ENCODE assay signal across 19 mouse cellular contexts in genomic region chr14:59551956-59552355, GRCm38 (mm10). TPM values are rescaled to one million over a fixed set of nuclear protein-coding genes. Genes with fewer than 3 reads are reported as not detected.
A peak's percentile ranks its signal among the peaks of the same experiment; 100 is the strongest.
DNase-seq lines count a peak whose midpoint lies in the region; ATAC-seq lines count a peak whose summit lies in the region.
"Had no signal": no experiment of that assay in that cellular context is flagged by ENCODE, and none has a peak within 500 bp of the region (broad histone marks: within the 10 kb centered on the region; RNA-seq: fewer than 3 reads in every experiment).

No protein-coding gene starts in this region.

- peaks cover 30% of the 10 kb centered on the region for H3K4me1 ChIP-seq in kidney, embryonic 15.5 days

- no peak overlapping the region for H3K4me2 ChIP-seq in kidney, embryonic 15.5 days
- H3K4me2 ChIP-seq: embryonic facial prominence, embryonic 12.5 days; hindbrain, embryonic 12.5 days had no signal

- DNase-seq in kidney, postnatal 14 days, result no peak
- DNase-seq in NIH3T3 (ENCODE audit: low read depth), result peak; percentile 7
- peak; percentile 16 for DNase-seq in liver
- peak; percentile 30 for DNase-seq in mesoderm, embryonic 11.5 days (ENCODE audit: low read depth, low spot score)
- DNase-seq in cerebellum, postnatal 14 days, result no peak
- no peak for DNase-seq in cerebellum, adult 11 months
- DNase-seq: cerebellum, postnatal 10 days; gastrocnemius, postnatal 25 days; lung, postnatal 14 days; right cerebral cortex, adult 18-20 months had no signal

- WGBS in kidney, embryonic 15.5 days, result 30% methylated on average over 8 of the region's 8 CpGs

- 0 out of 2 replicates have a peak overlapping the region, but pooled peaks have one; percentile 45 for H3K27ac ChIP-seq in kidney, embryonic 15.5 days
- H3K27ac ChIP-seq: embryonic facial prominence, embryonic 12.5 days; hindbrain, embryonic 12.5 days; liver, embryonic 14.5 days had no signal

- peak; percentile 41; the same call in 1 of the 2 replicates for ATAC-seq in kidney, embryonic 15.5 days (replicated peaks; ENCODE audit: low FRiP score)
- ATAC-seq: activated CD4-positive, CD25-positive, alpha-beta regulatory T cell, adult 4 months; CD4-positive, CD25-positive, alpha-beta regulatory T cell, adult 4 months; inflammation-experienced regulatory T-cells, adult 6 months; midbrain, embryonic 16.5 days had no signal

- no peaks in the 10 kb centered on the region for H3K27me3 ChIP-seq in kidney, embryonic 15.5 days
- H3K27me3 ChIP-seq: embryonic facial prominence, embryonic 12.5 days; hindbrain, embryonic 12.5 days; megakaryocyte, embryonic 14.5 days had no signal

- H3K9ac ChIP-seq in kidney, embryonic 15.5 days, result no peak overlapping the region
- H3K9ac ChIP-seq: embryonic facial prominence, embryonic 12.5 days; hindbrain, embryonic 12.5 days; liver, embryonic 14.5 days had no signal

- no peak overlapping the region for H3K4me3 ChIP-seq in kidney, embryonic 15.5 days (replicated peaks)
- H3K4me3 ChIP-seq: embryonic facial prominence, embryonic 12.5 days; hindbrain, embryonic 12.5 days; megakaryocyte, embryonic 14.5 days had no signal

- H3K36me3 ChIP-seq in kidney, embryonic 15.5 days, result no peaks in the 10 kb centered on the region
- H3K36me3 ChIP-seq: embryonic facial prominence, embryonic 12.5 days; hindbrain, embryonic 12.5 days had no signal

- H3K9me3 ChIP-seq in kidney, embryonic 15.5 days (replicated peaks), result no peaks in the 10 kb centered on the region
- H3K9me3 ChIP-seq: embryonic facial prominence, embryonic 12.5 days; hindbrain, embryonic 12.5 days; megakaryocyte, embryonic 14.5 days had no signal

RNA-seq across cellular contexts. Expression of gene Cdadc1, which starts 45.8 kb away (rescaled TPM):
- polyA plus RNA-seq in kidney, embryonic 15.5 days (2015; fragmentation: Nextera tagmentation; extraction: Ambion mirVana), result 33.9 and 36.0 TPM in 2 replicates

Comparison
In these comparisons a context has a peak if more than half of its experiments do, and no peak if none do; other contexts are left out.
1. DNase-seq: peak in NIH3T3 (single experiment), liver (single experiment) and mesoderm, embryonic 11.5 days (single experiment); none in kidney, postnatal 14 days (single experiment), cerebellum, postnatal 14 days (0 of 2) and cerebellum, adult 11 months (single experiment).